Mouse (Mus musculus) cortical plate, adult 2 months (tissue): Measurements from ENCODE around the gene Gm11938.

Source experiments
- CTCF ChIP-seq: fragments of 200-500 bp; IDR thresholded peaks from 2 replicates; pipeline ENCODE4 v1.5.1; 2011; ENCODE audit warnings: mild to moderate bottlenecking, control low read depth, low read length; ENCODE audit not compliant: insufficient read depth; ENCODE audit errors: extremely low read depth
- POLR2A ChIP-seq: fragments of 200-500 bp; IDR thresholded peaks from 2 replicates; pipeline ENCODE4 v1.6.1; 2011; ENCODE audit warnings: mild to moderate bottlenecking, low read length, control low read depth; ENCODE audit not compliant: insufficient read depth; ENCODE audit errors: extremely low read depth

DNA sequence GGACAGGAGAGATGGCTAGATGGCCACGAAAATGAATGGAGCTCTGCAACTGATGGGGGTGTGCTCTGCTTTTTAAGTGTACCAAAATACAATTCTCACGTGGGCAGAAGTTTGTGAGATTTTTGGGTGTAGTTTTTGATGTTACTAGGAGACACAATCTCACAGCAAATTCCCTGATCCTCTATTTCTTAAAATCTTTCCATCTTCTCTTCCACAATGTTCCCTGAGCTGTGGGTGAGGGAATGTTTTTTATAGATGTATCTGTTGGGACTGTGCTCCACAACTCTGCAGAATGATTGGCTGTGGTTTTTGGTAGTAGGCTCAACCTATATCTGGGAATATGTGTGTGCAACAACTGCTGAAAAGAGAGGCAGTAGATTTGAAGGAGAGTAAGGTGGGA, 30.2 kb upstream of the Gm11938 start:
- TF ChIP-seq POLR2A = no peak
- TF ChIP-seq CTCF = no peak
